Mouse (Mus musculus): ENCODE measurements at regions not wholly inside any gene's neighbourhood (a gene's known extent, or its start where the extent isn't known, plus 50 kb on each side); places are given as distances from the start of the nearest gene placed in this dataset.
"Not testable (repeated sequence)": the region's sequence is repeated elsewhere in the genome, so short reads cannot be mapped to it uniquely, and the experiment has no call there.

DNA sequence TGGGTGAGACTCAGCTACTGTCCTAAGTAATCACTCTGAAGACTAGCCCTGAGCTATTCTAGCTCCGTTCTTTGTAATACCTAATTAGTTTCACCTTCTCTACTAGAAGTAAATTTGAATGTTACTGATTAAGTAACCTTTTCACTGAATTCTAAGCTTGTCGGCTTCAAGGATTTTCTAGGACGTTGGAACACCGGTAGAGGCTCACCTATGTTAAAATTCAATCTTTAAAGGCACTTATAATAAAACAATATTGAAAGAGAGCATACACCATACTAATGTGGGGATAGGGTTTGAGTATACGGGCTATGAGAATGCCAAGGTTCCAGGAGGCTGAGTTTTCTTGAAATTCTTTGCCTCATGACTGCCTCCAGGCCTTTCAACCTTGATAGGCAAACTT lies 503.1 kb downstream of the Tns1 start:
- TF ChIP-seq CTCF (IDR thresholded peaks at IDR 0.05; ENCODE audit: low read depth, low read length); POLR2A (IDR thresholded peaks at IDR 0.05; ENCODE audit: extremely low read depth, insufficient read depth, low read length): not testable (repeated sequence)

Data from liver, adult 2 months (tissue).